Mouse (Mus musculus) intestine, embryonic 16.5 days (tissue): ENCODE results near the gene Hspb6. TPM values are rescaled to one million over a fixed set of nuclear protein-coding genes. Genes with fewer than 3 reads are reported as not detected.
A peak's percentile ranks its signal among the peaks of the same experiment; 100 is the strongest.

Source experiments
- ATAC-seq: fragments of 200-750 bp; cut with Nextera tagmentation; 2 replicates; pipeline ENCODE4 v1.8.0; 2017; ENCODE audit warnings: moderate TSS enrichment, moderate library complexity
- H3K27ac ChIP-seq: fragments of 300-500 bp; sonication (generic); 2 replicates; pipeline ENCODE4 v1.5.1; 2014; ENCODE audit warnings: mild to moderate bottlenecking, low read length
- H3K27me3 ChIP-seq: fragments of 300-500 bp; sonication (generic); replicated peaks from 2 replicates; pipeline ENCODE4 v1.6.1; 2014; ENCODE audit warnings: low read length, control low read depth, mixed read lengths; ENCODE audit not compliant: control insufficient read depth, insufficient read depth
- H3K36me3 ChIP-seq: fragments of 300-500 bp; sonication (generic); 2 replicates; pipeline ENCODE4 v1.6.1; 2014; ENCODE audit warnings: low read length, control low read depth; ENCODE audit not compliant: control insufficient read depth, insufficient read depth
- H3K4me1 ChIP-seq: fragments of 300-500 bp; sonication (generic); 2 replicates; pipeline ENCODE4 v1.6.1; 2014; ENCODE audit warnings: low read length, control low read depth, mixed read lengths; ENCODE audit not compliant: control insufficient read depth, insufficient read depth
- H3K4me2 ChIP-seq: fragments of 300-500 bp; sonication (generic); 2 replicates; pipeline ENCODE4 v1.6.1; 2014; ENCODE audit warnings: low read depth, low read length, control low read depth
- H3K4me3 ChIP-seq: fragments of 300-500 bp; sonication (generic); 2 replicates; pipeline ENCODE4 v1.5.1; 2014; ENCODE audit warnings: mild to moderate bottlenecking, low read length
- H3K9ac ChIP-seq: fragments of 300-500 bp; sonication (generic); 2 replicates; pipeline ENCODE4 v1.6.1; 2014; ENCODE audit warnings: low read depth, low read length
- H3K9me3 ChIP-seq: fragments of 300-500 bp; sonication (generic); 2 replicates; pipeline ENCODE4 v1.6.1; 2016; ENCODE audit warnings: low read length, control low read depth; ENCODE audit not compliant: control insufficient read depth
- WGBS: fragments of 180-500 bp; shearing (Covaris S2); extraction: QIAGEN DNeasy Blood & Tissue Kit; methylation state at CpG from one replicate; pipeline ENCODE4 v1.1.7; 2014; 5-methylcytosine and 5-hydroxymethylcytosine counted together
- polyA plus RNA-seq: library from polyadenylated mRNA; unstranded; fragments of >200 nt; fragmentation: Nextera tagmentation; extraction: Ambion mirVana; gene quantifications from 2 replicates; pipeline ENCODE4 v1.2.1, GENCODE M21; 2015

Gene Hspb6
- polyA plus RNA-seq, 1 experiment from 2014 or later, result 53.8 TPM

DNA sequence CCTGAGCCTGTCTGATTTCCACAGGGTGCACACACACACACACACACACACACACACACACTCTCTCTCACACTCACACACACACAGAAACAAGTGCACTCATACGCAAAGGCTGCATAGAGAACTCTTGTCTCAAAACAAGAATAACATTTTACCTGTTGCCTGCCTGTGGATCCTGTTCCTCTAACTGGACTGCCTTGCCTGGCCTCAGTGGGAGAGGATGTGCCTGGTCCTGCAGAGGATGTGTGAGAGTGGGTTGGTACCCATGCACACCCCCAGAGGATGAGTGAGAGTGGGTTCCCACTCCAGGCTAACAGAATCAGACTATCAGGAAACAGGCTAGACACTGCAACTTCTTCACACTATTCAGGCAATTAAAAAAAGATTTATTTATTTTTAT, 1.4 kb upstream of the Hspb6 start:
- no peak overlapping the region for H3K4me3 ChIP-seq
- no peaks in the 10 kb centered on the region for H3K27me3 ChIP-seq
- H3K9me3 ChIP-seq, result no peaks in the 10 kb centered on the region
- ATAC-seq, result no peak
- H3K4me1 ChIP-seq, result peaks cover 9% of the 10 kb centered on the region
- H3K4me2 ChIP-seq, result no peak overlapping the region
- H3K27ac ChIP-seq, result no peak overlapping the region
- no peak overlapping the region for H3K9ac ChIP-seq
- H3K36me3 ChIP-seq, result peaks cover 6% of the 10 kb centered on the region
- WGBS, result 97% methylated on average over 1 of the region's 1 CpGs

DNA sequence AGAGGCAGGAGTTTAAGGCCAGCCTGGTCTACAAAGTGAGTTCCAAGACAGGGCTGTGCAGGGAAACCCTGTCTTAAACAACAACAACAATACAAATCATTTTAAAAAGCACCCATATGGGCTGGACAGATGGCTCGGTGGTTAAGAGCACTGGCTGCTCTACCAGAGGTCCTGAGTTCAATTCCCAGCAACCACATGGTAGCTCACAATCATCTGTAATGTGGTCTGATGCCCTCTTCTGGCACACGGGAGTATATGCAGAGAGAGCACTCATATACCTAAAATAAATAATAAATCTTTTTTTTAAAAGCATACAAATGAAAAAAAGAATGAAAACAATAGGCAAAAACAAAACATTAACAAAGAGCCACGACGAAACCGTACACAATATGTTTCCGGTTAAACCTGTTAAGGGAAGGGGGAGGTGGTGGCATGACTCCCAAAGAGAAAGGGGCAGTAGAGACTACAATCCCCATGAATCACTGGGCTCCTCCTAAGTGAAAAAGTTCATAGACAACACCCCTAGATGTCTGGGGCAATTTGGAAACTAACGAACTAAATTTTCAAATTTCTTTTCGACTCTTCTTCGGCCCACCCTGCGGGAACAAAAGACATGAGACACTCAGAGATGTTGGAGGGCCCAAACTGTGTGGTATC, 405 bp upstream of the Hspb6 start:
- ATAC-seq, result peak; percentile 68

DNA sequence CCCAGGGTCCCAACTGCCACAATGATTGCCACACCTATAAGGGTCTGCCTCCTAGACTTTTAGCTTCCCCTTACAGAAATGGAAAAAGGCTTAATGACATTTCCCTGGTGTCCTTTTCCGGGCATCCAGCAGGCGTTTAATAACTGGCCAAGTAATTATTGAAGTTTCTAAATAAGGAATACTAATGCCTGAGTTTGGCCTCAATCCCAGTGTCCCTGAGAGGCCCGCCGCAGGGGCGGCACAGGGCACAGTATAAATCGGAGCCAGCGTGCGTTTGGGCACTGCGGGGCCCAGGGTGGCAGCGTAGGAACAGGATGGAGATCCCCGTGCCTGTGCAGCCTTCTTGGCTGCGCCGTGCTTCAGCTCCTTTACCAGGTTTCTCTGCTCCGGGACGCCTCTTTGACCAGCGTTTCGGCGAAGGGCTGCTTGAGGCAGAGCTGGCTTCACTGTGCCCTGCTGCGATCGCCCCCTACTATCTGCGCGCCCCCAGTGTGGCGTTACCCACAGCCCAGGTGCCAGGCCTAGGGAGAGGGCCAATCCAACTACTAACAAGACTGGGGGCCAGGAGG, 1.1 kb downstream of the Hspb6 start:
- peaks cover 10% of the 10 kb centered on the region for H3K4me1 ChIP-seq
- no peaks in the 10 kb centered on the region for H3K9me3 ChIP-seq
- H3K27me3 ChIP-seq, result no peaks in the 10 kb centered on the region
- H3K4me3 ChIP-seq, result peak overlapping the region; percentile 77
- ATAC-seq, result peak; percentile 25; the same call in 1 of the 2 replicates
- 2% methylated on average over 23 of the region's 23 CpGs for WGBS
- H3K27ac ChIP-seq, result peak overlapping the region; percentile 90
- H3K9ac ChIP-seq, result peak overlapping the region; percentile 82
- peak overlapping the region; percentile 88 for H3K4me2 ChIP-seq
- peaks cover 14% of the 10 kb centered on the region for H3K36me3 ChIP-seq

More for the DNA sequence above, 405 bp upstream of the Hspb6 start:
- Histone ChIP-seq H3K9me3 (no peaks in the 10 kb centered on the region), H3K27ac (peak overlapping the region; percentile 96), H3K4me2 (peak overlapping the region; percentile 45), H3K4me1 (peaks cover 9% of the 10 kb centered on the region), H3K36me3 (peaks cover 5% of the 10 kb centered on the region), H3K9ac (peak overlapping the region; percentile 78), H3K4me3 (peak overlapping the region; percentile 77), H3K27me3 (no peaks in the 10 kb centered on the region)
- 3% methylated on average over 10 of the region's 10 CpGs for WGBS

DNA sequence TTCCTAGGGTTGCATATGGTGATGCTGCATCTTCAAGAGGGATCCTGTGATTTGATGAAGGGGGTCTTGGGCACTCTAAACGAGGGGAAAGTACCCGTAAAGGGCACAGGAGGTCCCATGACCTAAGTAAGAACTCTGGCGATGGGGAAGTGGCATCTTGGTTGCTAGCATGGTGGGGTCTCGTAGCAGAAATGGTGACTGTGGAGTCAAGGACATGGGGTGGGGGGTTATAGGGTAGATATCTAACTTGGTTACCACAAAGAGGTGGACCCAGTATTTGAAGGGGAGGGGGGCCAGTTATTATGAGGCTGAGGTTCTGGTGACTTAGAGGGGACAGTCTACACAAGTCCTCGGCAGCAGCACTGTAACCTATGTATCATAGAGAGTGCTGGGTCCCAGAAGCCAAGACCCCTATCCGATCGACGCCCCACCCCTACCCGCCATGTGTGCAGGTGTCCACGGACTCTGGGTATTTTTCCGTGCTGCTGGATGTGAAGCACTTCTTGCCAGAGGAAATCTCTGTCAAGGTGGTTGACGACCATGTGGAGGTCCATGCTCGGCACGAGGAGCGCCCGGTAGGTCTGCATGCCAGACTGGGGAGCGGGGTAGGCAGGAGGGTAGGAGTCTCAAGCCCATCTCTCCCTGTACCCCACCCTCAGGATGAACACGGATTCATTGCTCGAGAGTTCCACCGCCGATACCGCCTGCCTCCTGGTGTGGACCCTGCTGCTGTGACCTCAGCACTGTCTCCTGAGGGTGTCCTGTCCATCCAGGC, 2.0 kb downstream of the Hspb6 start:
- 82% methylated on average over 22 of the region's 22 CpGs for WGBS

DNA sequence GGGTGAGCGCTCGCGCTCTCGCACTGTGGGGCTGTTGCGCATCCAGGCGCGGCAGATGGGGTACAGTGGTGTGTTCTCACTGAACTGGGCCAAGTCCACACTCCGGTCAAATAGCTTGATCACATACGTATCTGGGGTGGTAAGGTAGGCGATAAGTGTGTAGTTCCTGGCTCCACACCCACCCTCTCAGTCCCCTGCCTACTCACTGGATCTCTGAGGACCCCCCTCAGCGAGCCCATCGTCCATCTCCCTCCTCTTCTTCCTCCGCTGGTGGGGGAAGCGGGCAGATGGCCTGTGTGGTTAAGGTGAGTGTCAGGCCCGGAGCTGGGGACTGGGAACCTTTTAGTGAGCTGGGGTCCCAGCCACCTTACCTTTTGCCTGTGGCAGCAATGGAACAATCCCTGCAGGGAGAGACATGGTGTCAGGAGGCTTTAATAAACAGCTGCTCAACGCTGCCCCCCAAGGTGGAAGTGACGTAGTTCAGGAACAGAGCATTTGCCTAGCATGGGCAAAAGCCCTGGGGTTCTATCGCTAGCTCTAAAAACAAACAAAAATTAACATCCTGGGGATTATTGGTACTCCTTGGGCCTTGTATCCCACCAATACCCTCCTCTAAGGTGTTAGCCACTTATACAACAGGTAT, 5.0 kb downstream of the Hspb6 start:
- Histone ChIP-seq H3K4me3 (no peak overlapping the region), H3K27me3 (no peaks in the 10 kb centered on the region), H3K27ac (no peak overlapping the region), H3K4me1 (peaks cover 23% of the 10 kb centered on the region), H3K9me3 (no peaks in the 10 kb centered on the region), H3K4me2 (no peak overlapping the region), H3K9ac (no peak overlapping the region), H3K36me3 (peaks cover 14% of the 10 kb centered on the region)
- 92% methylated on average over 18 of the region's 18 CpGs for WGBS
- no peak for ATAC-seq

More for the DNA sequence above, 2.0 kb downstream of the Hspb6 start:
- H3K4me2 ChIP-seq, result peak overlapping the region; percentile 88
- peak overlapping the region; percentile 77 for H3K4me3 ChIP-seq
- H3K27ac ChIP-seq, result no peak overlapping the region
- H3K27me3 ChIP-seq, result no peaks in the 10 kb centered on the region
- no peak for ATAC-seq
- no peaks in the 10 kb centered on the region for H3K9me3 ChIP-seq
- peaks cover 18% of the 10 kb centered on the region for H3K4me1 ChIP-seq
- peaks cover 14% of the 10 kb centered on the region for H3K36me3 ChIP-seq
- H3K9ac ChIP-seq, result peak overlapping the region; percentile 82; the same call in 1 of the 2 replicates

DNA sequence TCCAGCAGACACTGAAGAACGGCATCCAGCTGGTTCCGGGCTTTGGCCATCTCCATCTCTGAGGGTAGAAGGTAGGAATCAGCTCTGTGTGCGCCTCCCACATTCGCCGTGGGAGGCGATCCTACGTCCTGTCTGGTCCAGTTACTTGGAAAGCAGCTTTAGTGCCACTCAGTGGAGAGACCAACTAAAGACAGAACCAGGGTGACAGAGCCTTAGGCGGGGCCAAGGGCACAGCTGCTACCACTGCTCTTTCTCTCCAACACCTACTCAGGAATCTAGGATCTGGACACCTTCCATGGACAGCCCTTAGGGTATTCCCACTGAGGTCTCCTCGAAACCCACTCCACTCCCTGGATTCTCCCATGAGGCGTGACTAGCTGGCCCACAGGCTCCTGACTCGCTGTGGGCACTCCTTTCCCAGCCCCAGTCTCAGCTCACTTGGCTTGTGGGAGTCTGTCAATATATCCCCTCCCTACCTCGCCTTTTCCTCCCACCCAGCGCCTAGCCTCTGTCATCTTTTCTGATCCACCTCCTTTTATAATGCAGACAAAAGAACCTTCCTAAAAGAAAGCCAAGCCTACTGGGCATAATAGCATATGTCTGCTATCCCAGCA, 6.0 kb downstream of the Hspb6 start:
- no peak for ATAC-seq
- Histone ChIP-seq H3K9ac (peak overlapping the region; percentile 71; the same call in 1 of the 2 replicates), H3K4me3 (peak overlapping the region; percentile 58), H3K9me3 (no peaks in the 10 kb centered on the region), H3K27ac (no peak overlapping the region; the same call in 1 of the 2 replicates), H3K36me3 (peaks cover 14% of the 10 kb centered on the region), H3K27me3 (no peaks in the 10 kb centered on the region), H3K4me2 (peak overlapping the region; percentile 75), H3K4me1 (peaks cover 22% of the 10 kb centered on the region)
- 88% methylated on average over 13 of the region's 13 CpGs for WGBS

DNA sequence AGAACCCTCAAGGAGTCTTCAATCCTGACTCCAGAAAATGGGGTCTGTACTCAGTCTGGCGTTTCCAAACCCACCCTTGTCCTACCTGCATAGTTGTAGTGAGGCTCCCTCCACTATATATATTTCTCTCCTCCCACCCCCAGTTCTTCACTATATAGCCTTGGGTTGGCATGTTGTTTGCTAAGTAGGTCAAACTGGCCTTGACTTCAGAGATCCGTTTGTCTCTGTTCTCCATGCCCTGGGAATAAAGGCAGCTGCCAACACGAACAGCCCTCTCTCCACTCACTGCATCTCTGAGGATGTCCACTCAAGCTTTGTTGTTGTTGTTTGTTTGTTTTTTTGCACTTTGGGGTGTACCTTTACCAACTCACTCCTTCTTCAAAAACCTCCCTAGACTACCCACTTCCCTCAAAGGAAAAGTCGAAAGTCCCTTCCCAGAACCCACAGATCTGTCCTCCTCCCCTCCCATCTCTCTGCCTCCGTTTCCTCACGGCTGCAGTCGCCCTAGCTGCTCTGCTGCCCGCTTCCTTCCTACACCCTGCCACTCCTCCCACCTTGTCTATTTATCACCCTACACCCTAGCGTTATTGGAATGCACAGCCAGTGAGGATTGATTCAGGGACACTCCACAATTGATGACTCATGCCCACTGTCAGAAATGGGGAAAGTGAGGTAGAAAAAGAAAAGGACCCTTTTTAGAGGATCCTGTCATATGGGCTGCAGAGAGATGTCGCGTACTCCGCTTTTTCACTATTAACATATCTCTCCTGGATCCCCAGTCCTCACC, 6.9 kb downstream of the Hspb6 start:
- peak overlapping the region; percentile 75 for H3K4me2 ChIP-seq
- 13% methylated on average over 12 of the region's 12 CpGs for WGBS

DNA sequence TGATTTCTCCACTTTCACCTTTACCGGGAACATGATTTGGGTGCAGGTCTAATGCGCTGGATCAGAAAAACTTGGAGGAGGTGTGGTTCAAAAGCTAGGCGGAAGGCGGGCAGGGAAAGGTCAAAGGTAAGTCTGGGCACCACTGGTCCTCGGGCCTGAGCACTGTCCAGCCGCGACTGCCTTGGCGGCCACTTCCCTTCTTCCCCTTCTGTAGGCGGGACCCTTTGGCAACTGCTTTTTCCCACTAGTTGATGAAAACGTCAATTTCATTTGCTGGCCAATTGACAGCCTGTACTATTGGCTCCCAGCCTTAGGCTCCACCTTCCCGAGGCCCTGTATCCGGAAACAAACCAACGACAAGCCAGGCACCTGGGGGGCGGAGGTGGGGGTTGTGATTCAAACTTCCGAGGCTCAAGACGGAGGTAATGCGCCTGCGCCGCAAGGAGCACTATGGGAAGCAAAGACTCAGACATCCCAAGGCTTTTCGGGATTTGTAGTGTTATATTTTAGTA, 7.5 kb downstream of the Hspb6 start, which contains the start of gene Lin37:
TSS of gene Lin37 (minus strand) at position 396 of the 512 bp plus-strand sequence.
- Histone ChIP-seq H3K4me3 (peak within 1 kb of the TSS; percentile 58), H3K27me3 (no peaks in the 10 kb centered on the region), H3K9ac (peak within 1 kb of the TSS; percentile 71), H3K9me3 (no peaks in the 10 kb centered on the region), H3K4me1 (peaks cover 21% of the 10 kb centered on the region), H3K4me2 (peak within 1 kb of the TSS; percentile 75), H3K36me3 (peaks cover 11% of the 10 kb centered on the region), H3K27ac (peak within 1 kb of the TSS; percentile 64)
- ATAC-seq, result peak; percentile 83
- under 1% methylated on average over 20 of the region's 20 CpGs for WGBS

More for the DNA sequence above, 6.9 kb downstream of the Hspb6 start:
- H3K27me3 ChIP-seq, result no peaks in the 10 kb centered on the region
- peaks cover 15% of the 10 kb centered on the region for H3K4me1 ChIP-seq
- peak overlapping the region; percentile 71 for H3K9ac ChIP-seq
- ATAC-seq, result peak; percentile 16; the same call in 1 of the 2 replicates
- H3K9me3 ChIP-seq, result no peaks in the 10 kb centered on the region
- H3K27ac ChIP-seq, result peak overlapping the region; percentile 64
- H3K4me3 ChIP-seq, result peak overlapping the region; percentile 58
- H3K36me3 ChIP-seq, result peaks cover 14% of the 10 kb centered on the region
